Mouse (Mus musculus): ENCODE data around the gene Alkbh2. TPM values are rescaled to one million over a fixed set of nuclear protein-coding genes. Genes with fewer than 3 reads are reported as not detected.

Gene Alkbh2
- total and polyA plus RNA-seq, 3 experiments, result 6.0 to 10.1 (median 9.3) TPM

GRCm38 (mm10) chr5:114146028-114146888 is 18.2 kb upstream of the Alkbh2 start, which contains the start of gene Acacb:
Acacb (plus strand) TSS chr5:114146535.
- peak; percentile 67 for DNase-seq

GRCm38 (mm10) chr5:114139175-114139574 is 11.2 kb upstream of the Alkbh2 start:
- DNase-seq, result peak; percentile 92

- peak; percentile 50 for DNase-seq
Observed at GRCm38 (mm10) chr5:114138277-114139164, 10.5 kb upstream of the Alkbh2 start.

GRCm38 (mm10) chr5:114137481-114138276 is 9.7 kb upstream of the Alkbh2 start:
- DNase-seq, result no peak

- DNase-seq, result no peak
Observed at GRCm38 (mm10) chr5:114135516-114135915, 7.5 kb upstream of the Alkbh2 start.

- DNase-seq, result peak; percentile 83
Observed at GRCm38 (mm10) chr5:114134091-114134534, 6.1 kb upstream of the Alkbh2 start.

GRCm38 (mm10) chr5:114132841-114133240 is 4.8 kb upstream of the Alkbh2 start:
- no peak for DNase-seq

- peak; percentile 73 for DNase-seq
Observed at GRCm38 (mm10) chr5:114131521-114131840, 3.5 kb upstream of the Alkbh2 start.

- peak; percentile 96 for DNase-seq
Observed at GRCm38 (mm10) chr5:114130698-114131520, 2.9 kb upstream of the Alkbh2 start.

GRCm38 (mm10) chr5:114130211-114130605 is 2.2 kb upstream of the Alkbh2 start, which contains the start of gene Ung:
Ung (plus strand) TSS chr5:114130386.
- DNase-seq, result no peak

GRCm38 (mm10) chr5:114129550-114130210 is 1.7 kb upstream of the Alkbh2 start:
- DNase-seq, result no peak

GRCm38 (mm10) chr5:114126499-114127244 is 1.3 kb downstream of the Alkbh2 start:
- DNase-seq, result no peak

GRCm38 (mm10) chr5:114126008-114126407 is 2.0 kb downstream of the Alkbh2 start:
- no peak for DNase-seq

GRCm38 (mm10) chr5:114119806-114120205 is 8.2 kb downstream of the Alkbh2 start:
- DNase-seq, result no peak

GRCm38 (mm10) chr5:114116586-114116985 is 11.4 kb downstream of the Alkbh2 start:
- no peak for DNase-seq

GRCm38 (mm10) chr5:114115030-114115429 is 13.0 kb downstream of the Alkbh2 start:
- DNase-seq, result no peak

GRCm38 (mm10) chr5:114113334-114113733 is 14.7 kb downstream of the Alkbh2 start:
- no peak for DNase-seq

GRCm38 (mm10) chr5:114106391-114106935 is 21.6 kb downstream of the Alkbh2 start:
- DNase-seq, result peak; percentile 76

- DNase-seq, result no peak
Observed at GRCm38 (mm10) chr5:114102807-114103206, 25.2 kb downstream of the Alkbh2 start.
